Mouse (Mus musculus) fat pad, adult 2 months (tissue): ENCODE measurements around the gene Abhd15.

Source experiments
- DNase-seq: peaks from one replicate; pipeline ENCODE4 v3.0.0-alpha.2; 2011; ENCODE audit warnings: low read depth, low spot score; ENCODE audit errors: extremely low read depth

Gene Abhd15

DNA sequence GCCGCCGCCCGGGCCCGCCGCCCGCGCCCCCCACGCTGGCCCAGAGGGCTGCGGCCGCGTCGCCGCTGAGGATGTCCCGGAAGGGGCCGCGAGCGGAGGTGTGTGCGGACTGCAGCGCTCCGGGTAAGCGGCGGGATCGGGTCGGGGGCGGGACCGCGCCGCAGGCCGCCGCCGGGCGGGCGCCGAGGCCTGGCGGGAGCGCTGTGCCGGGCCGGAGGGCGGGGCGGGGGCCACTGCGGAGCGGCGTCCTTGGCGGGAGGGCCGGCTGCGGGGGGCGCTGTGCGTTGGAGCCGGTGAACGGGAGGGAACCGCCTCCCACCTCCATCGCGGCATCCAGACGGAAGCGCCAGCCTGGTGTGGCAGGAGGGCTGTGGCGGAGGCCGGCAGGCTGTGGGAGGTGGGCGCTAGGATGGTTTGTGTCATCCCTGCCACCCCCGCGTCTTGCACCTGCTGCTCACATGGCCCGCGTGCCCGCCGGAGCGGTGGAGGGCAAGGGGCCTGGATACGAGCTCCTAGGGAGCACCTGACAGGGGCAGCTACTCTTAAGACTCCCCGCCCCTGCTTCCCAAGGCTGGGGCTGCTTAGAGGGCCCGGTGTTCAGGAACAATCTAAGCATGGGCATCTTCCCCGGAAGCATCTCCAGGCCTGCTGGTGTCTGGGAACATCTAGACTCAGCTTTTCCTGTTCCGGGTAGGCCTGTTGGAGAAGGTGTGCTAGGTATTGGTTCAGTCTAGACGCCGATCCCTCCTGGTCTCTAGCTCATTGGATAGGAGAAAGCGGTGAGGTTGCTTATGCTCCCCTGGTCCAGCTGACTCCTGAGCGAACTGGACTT, 21.2 kb upstream of the Abhd15 start, which contains the start of gene Git1:
Git1 (plus strand) TSS at position 51 of the 832 bp plus-strand sequence.
- DNase-seq: no peak

DNA sequence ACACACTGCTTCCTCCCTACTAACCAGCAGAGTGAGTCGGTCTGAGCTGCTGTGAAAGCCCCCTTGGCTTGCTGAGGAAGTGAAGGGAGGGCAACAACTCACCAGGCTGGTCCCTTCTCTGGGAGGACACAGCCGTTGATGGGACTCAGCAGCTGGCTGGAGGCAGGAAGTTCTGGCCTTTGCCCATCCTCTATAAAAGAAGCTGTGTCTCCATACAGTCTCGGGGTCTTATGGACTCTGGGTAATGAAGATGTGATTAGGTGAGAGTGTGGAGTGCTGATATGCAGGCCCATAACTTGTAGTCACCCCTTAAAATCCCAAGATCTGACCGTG, 20.6 kb upstream of the Abhd15 start:
- DNase-seq: no peak

- DNase-seq: no peak
These were observed 20.1 kb upstream of the Abhd15 start for GRCm38 (mm10) chr11:77494782-77495181.

DNA sequence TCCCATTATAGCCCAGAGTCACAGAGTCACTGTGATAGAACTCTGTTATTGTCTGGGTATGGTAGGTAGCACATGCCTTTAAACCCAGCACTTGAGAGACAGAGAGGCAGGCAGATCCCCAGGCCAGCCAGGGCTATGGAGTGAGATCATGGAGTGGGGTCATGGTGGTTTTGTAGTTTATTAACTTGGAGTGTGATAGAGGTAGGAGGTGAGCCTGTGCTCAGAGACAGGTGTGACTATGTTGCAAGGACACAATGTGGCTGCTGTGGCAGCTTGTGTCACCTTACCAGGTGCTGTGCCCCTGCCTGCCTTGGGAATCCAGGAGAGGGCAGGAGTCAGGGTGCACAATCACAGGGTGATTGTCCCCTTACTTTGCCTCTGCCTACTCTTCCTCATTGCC, 19.4 kb upstream of the Abhd15 start:
- DNase-seq: no peak

DNA sequence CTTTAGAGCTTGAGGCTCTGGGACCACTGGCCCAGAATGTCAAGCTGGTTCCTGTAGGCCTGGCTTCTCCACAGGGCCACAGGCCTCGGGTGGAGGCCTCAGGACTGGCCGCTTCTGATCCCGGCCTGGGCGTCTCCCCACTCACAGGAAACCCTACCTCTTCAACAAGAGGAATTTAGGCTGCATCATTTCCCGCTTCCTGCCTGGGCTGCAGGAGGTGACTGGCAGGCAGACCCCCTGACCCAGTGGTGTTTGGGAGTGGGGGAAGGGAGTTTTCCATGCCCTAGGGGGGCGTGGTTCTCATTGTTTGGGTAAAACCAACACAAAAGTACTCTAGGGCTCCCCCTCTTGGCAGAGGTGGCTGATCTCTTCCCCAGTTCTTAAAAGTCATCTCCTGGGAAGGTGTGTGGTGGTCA, 17.6 kb upstream of the Abhd15 start:
- no peak for DNase-seq

GRCm38 (mm10) chr11:77497851-77498250, 17.1 kb upstream of the Abhd15 start:
- DNase-seq: no peak

- no peak for DNase-seq
These were observed 16.4 kb upstream of the Abhd15 start for GRCm38 (mm10) chr11:77498261-77499139.

- DNase-seq: no peak
These were observed 15.6 kb upstream of the Abhd15 start for GRCm38 (mm10) chr11:77499354-77499753.

DNA sequence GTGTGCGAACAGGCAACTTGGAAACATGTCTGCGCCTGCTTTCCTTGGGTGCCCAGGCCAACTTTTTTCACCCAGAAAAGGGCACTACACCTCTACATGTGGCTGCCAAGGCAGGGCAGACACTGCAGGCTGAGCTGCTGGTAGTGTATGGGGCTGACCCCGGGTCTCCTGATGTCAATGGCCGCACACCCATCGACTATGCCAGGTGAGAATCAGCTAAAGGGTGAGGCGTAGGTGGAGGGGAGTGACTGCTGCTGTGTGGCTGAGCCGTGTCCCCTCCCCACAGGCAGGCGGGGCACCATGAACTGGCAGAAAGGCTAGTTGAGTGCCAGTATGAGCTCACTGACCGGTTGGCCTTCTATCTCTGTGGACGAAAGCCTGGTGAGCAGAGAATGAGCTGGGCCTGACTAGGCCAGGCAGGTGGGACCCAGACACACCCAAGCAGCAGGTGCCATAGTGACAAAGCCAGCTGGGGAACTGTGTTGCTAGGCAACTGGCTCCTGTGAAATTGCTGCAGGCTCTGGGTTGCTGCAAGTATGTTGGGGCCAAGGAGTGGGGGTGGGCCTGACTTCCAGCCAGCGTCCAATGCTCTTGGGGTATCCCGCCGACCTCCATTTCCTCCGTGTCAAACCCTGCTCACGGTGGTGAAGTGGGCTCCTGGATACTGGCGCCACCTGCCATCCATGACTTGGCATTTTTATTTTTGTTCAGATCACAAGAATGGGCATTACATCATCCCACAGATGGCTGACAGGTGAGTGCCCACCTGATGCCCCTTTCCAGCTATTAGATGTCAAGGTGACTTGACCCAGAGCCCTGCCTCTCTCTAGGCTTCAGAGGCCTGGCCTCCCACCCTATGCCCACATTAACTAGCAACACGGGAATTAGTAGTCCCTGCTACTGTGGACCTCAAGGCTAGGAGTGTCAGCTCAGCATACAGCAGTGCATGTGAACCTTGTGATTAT, 14.3 kb upstream of the Abhd15 start:
- no peak for DNase-seq

GRCm38 (mm10) chr11:77501392-77501791, 13.5 kb upstream of the Abhd15 start:
- DNase-seq: no peak

DNA sequence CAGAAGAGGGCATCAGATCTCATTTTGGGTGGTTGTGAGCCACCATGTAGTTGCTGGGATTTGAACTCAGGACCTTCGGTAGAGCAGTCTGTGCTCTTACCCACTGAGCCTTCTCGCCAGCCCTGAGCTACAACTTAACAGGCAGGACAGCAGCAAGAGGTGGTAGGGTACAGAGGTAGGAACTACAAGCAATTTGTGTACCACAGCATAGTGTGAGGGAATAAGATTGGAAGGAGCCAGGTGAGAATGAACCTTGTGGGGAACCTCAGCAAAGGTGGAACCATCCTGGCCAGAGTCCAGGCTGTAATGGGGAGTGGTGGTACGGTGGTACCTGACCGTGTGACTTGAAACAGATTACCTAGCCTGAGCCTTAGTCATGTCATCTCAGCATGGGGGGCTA, 12.9 kb upstream of the Abhd15 start:
- no peak for DNase-seq

DNA sequence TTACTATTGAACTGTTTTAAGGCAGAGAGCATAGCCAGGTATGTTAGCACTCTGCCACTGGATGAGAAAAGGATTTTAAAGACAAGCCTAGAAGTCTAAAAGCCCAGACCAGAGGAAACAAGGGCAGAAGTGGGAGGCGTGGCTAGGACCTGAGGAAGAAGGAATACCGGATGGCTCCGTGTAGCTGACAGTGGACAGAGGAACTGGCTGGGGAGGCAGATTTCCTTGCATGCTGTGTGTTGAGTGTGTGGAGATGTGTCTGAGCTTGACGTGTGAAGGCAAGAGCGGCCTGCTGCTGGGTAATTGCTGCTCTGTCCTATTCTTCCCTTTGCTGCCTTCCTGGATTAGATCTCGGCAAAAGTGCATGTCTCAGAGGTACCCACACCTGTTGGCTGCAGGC, 12.4 kb upstream of the Abhd15 start:
- no peak for DNase-seq

- DNase-seq: no peak
These were observed 11.4 kb upstream of the Abhd15 start for GRCm38 (mm10) chr11:77503511-77503910.

DNA sequence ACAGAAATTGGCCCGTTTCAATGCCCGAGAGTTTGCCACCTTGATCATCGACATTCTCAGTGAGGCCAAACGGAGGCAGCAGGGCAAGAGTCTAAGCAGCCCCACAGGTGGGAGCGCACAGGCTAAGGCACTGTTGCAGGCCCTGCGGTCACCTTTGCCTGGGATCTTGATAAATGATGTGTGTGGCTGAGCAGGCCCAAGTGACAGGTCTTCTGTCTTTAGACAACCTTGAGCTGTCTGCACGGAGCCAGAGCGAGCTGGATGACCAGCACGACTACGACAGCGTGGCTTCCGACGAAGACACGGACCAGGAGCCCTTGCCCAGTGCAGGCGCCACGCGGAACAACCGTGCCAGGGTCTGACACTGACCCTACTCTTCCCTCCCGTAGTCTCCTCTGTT, 10.5 kb upstream of the Abhd15 start:
- no peak for DNase-seq

- DNase-seq: no peak
These were observed 9.5 kb upstream of the Abhd15 start for GRCm38 (mm10) chr11:77505291-77505980.

DNA sequence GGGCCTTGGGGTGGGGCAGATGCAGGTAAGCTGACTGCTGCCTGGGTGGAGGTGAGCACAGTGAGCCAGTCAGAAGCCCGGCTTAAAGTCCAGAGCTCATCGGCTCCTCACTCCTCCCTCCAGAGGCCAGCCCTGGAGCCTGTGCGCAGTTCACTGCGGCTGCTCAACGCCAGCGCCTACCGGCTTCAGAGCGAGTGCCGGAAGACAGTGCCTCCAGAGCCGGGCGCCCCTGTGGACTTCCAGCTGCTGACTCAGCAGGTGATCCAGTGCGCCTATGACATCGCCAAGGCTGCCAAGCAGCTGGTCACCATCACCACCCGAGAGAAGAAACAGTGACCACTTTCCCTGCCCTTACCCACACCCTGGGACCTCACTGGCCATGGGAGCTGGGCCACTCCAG, 8.6 kb upstream of the Abhd15 start:
- DNase-seq: no peak

DNA sequence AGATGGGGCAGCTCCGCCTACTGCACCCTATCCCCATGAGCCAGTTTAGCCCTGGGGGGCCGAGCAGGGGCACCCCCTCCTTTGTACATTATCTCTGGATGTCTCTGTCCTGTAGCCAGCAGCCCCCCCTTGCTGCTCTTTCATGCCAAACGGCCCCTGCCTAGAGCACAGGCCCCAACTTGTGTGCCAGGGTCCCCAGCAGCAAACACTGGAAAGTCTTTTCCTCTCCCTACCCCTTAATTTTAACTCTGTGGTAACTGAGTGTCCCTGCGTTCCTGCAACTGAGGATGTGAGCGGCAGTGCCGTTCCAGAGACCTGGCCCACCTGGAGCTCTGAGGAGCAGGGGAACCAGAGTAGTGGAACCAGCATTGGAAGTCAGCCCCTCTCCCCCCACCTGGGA, 8.0 kb upstream of the Abhd15 start:
- no peak for DNase-seq

GRCm38 (mm10) chr11:77507426-77507825, 7.5 kb upstream of the Abhd15 start:
- no peak for DNase-seq

DNA sequence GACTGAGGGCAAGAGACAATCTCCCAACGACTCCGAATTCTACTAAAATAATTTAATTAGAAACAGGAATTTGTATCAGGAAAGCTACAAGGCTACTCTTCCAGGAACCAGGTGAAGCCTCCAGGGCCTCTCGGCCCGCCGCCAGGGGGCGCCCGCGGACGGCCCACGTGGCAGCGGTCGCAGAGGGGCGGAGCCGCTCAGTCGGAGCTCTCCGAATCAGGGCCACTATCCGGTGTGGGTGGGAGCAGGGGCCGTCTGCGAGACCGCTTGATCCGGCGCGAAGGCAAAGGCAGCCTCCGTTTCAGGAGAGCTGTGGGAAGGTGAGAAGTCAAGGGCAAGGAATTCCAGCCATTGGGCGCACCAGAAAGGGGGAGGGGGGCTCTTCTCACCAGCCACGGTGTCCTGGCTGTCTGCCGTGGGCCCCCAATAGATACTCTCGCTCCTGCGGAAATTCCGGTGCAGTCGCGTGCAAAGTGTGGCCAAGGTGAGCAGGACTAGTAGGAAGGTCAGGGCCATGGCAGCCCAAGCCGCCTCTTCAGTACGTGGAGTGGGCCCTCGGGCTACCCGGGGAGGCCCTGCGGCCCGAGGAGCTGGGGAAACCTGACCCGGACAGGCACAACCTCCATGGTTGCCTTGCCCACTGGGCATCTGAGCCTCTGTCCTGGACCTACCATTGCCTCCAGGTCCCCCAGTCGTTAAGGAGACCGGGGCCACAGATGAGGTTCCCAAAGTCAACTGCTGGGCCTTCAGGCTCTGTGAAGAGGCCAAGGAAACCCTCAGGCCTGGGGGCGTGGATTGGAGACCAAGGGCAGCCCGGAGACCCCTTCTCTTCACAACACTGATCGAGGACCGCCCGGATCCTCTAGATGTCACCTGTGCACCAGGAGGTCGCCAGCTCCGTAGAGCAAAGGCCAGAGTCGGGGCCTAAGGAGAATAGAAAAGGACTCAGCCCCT, 6.6 kb upstream of the Abhd15 start:
- no peak for DNase-seq
